Mouse (Mus musculus) olfactory bulb, adult 2 months (tissue): ENCODE data around the gene Upk2.

Experiments used
- CTCF ChIP-seq: fragments of 200-500 bp; IDR thresholded peaks from 2 replicates; pipeline ENCODE4 v1.5.1; 2012; ENCODE audit warnings: low read depth, mild to moderate bottlenecking, low read length, moderate library complexity; ENCODE audit not compliant: insufficient read depth
- POLR2A ChIP-seq: fragments of 200-500 bp; IDR thresholded peaks from 2 replicates; pipeline ENCODE4 v1.6.1; 2012; ENCODE audit warnings: mild to moderate bottlenecking, low read depth, low read length, moderate library complexity; ENCODE audit not compliant: insufficient read depth

DNA sequence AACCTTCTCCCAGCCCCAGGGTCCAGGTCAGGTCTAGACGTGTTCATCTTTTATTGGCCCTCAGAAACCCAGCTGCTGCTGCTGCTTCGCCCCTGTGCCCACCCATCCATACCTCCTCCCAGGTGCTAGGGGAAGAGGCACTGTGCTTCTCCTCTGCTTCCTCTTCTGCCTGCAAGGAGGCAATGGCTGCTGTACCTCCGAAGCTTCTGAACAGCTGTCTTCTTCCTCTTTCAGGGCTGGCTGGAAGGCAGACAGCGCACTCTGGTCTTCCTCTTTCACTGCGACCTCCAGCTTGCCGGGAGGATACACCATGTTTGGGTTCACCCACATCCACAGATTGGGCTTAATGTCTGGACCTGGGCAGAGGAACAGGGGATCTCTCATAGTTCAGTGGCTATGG is 19.0 kb downstream of the Upk2 start:
- TF ChIP-seq CTCF (no peak), POLR2A (no peak)
